Mouse (Mus musculus): ENCODE results near the gene Kiss1r.

GRCm38 (mm10) chr10:79945507-79946234 is 28.9 kb downstream of the Kiss1r start:
- TF ChIP-seq CTCF (IDR thresholded peaks at IDR 0.05), result no peak
- TF ChIP-seq POLR2A (IDR thresholded peaks at IDR 0.05; ENCODE audit: insufficient read depth, low read depth, low read length), result no peak

Data from heart, adult 2 months (tissue).